Mouse (Mus musculus): ENCODE results near the gene Acer3.

- TF ChIP-seq CTCF (IDR thresholded peaks at IDR 0.05; ENCODE audit: extremely low read depth, insufficient read length, insufficient replicate concordance, low read depth, low read length) = no peak
- no peak for TF ChIP-seq POLR2A (IDR thresholded peaks at IDR 0.05; ENCODE audit: low read depth, low read length)
Observed at GRCm38 (mm10) chr7:98176322-98177070, 144.5 kb downstream of the Acer3 start.

All from small intestine, adult 2 months (tissue).